Mouse (Mus musculus) ES-E14 (cell line): ENCODE data around the gene Dok3. TPM values are rescaled to one million over a fixed set of nuclear protein-coding genes. Genes with fewer than 3 reads are reported as not detected.

Experiments
- DNase-seq: peaks from one replicate; pipeline ENCODE4 v3.0.0-alpha.2; 2013; ENCODE audit warnings: low read depth, low spot score
- H3K27ac ChIP-seq: 2 replicates; pipeline ENCODE4 v1.5.1; 2012; ENCODE audit warnings: low read depth, mild to moderate bottlenecking, low read length, moderate library complexity, mixed read lengths; ENCODE audit not compliant: poor library complexity, insufficient read depth, severe bottlenecking
- H3K36me3 ChIP-seq: 2 replicates; pipeline ENCODE4 v1.6.1; 2012; ENCODE audit warnings: mild to moderate bottlenecking, low read length, moderate library complexity, mixed read lengths; ENCODE audit not compliant: control insufficient read depth, poor library complexity, insufficient read depth, severe bottlenecking
- H3K4me1 ChIP-seq, 2 experiments: fragments of 150-350 bp in 1 of 2; sonication (generic) in 1 of 2; 2 replicates each; pipeline ENCODE4 v1.6.1; 2012; ENCODE audit warnings: low read length in 2 of 2, mild to moderate bottlenecking in 1 of 2, mixed read lengths in 1 of 2; ENCODE audit not compliant: control insufficient read depth in 2 of 2, insufficient read depth in 2 of 2, poor library complexity in 1 of 2
- H3K4me3 ChIP-seq, 2 experiments: fragments of 150-350 bp in 1 of 2; sonication (generic) in 1 of 2; 2 replicates each; pipeline ENCODE4 v1.5.1; 2012; ENCODE audit warnings: low read length in 2 of 2, low read depth in 1 of 2, mild to moderate bottlenecking in 1 of 2, mixed read lengths in 1 of 2; ENCODE audit not compliant: insufficient read depth in 1 of 2, poor library complexity in 1 of 2, severe bottlenecking in 1 of 2
- H3K9ac ChIP-seq: 2 replicates; pipeline ENCODE4 v1.6.1; 2012; ENCODE audit warnings: low read depth, mild to moderate bottlenecking, low read length, mixed read lengths; ENCODE audit not compliant: poor library complexity, insufficient read depth, severe bottlenecking
- H3K9me3 ChIP-seq: fragments of 150-350 bp; sonication (generic); 2 replicates; pipeline ENCODE4 v1.6.1; 2012; ENCODE audit warnings: low read depth, mild to moderate bottlenecking, low read length; ENCODE audit not compliant: control insufficient read depth, insufficient read depth
- CHD2 ChIP-seq: IDR thresholded peaks from 2 replicates; pipeline ENCODE4 v1.6.1; 2014; ENCODE audit warnings: mild to moderate bottlenecking, low read depth, low read length, inconsistent platforms
- HCFC1 ChIP-seq: IDR thresholded peaks from 2 replicates; pipeline ENCODE4 v1.6.1; 2012; ENCODE audit warnings: low read length, inconsistent platforms, borderline replicate concordance; ENCODE audit not compliant: insufficient read depth
- MAFK ChIP-seq: IDR thresholded peaks from 2 replicates; pipeline ENCODE4 v1.6.1; 2014; ENCODE audit warnings: mild to moderate bottlenecking, low read depth, low read length, inconsistent platforms; ENCODE audit not compliant: insufficient read depth
- ZC3H11A ChIP-seq: IDR thresholded peaks from 2 replicates; pipeline ENCODE4 v1.6.1; 2012; ENCODE audit warnings: low read depth, mild to moderate bottlenecking, inconsistent platforms, low read length, borderline replicate concordance
- ZNF384 ChIP-seq: IDR thresholded peaks from 2 replicates; pipeline ENCODE4 v1.6.1; 2012; ENCODE audit warnings: low read depth, low read length, inconsistent platforms
- in situ Hi-C, 2 experiments: fragments of 600-800 bp; cut with MboI; formaldehyde crosslinking; loops; one replicate each; pipeline ENCODE4 v1.15.1; 2025; ENCODE audit warnings: low sequenced_read_pairs in 2 of 2, inconsistent platforms in 1 of 2; ENCODE audit not compliant: unreplicated experiment in 2 of 2
- total RNA-seq: library from RNA; depleted of rRNA; stranded (reverse); fragments of 300-350 nt; gene quantifications from 2 replicates; pipeline ENCODE4 v1.2.3, GENCODE M21; 2012

Gene Dok3
- total RNA-seq, 1 experiment, result 0.98 TPM

GRCm38 (mm10) chr13:55522730-55523129, 6.4 kb downstream of the Dok3 start:
- Histone ChIP-seq H3K27ac (no peak overlapping the region), H3K9me3 (no peaks in the 10 kb centered on the region), H3K9ac (peak overlapping the region; percentile 8; the same call in 1 of the 2 replicates), H3K4me3 (peak overlapping the region; percentile 31 to 57; a peak in 2 of 4 replicates), H3K4me1 (peaks cover 4 to 5% of the 10 kb centered on the region in 2 experiments; a peak in 2 of 4 replicates), H3K36me3 (no peaks in the 10 kb centered on the region)
- no peak for DNase-seq
- TF ChIP-seq MAFK, result no peak
- no peak for TF ChIP-seq HCFC1
- TF ChIP-seq ZC3H11A, result no peak
- TF ChIP-seq ZNF384, result no peak
- no peak for TF ChIP-seq CHD2
- in situ Hi-C loops, result no loop called here

GRCm38 (mm10) chr13:55519606-55520005, 9.5 kb downstream of the Dok3 start:
- in situ Hi-C loops, result no loop called here
- H3K4me1 ChIP-seq, result peaks cover 4% of the 10 kb centered on the region in 2 experiments; a peak in 2 of 4 replicates
- TF ChIP-seq ZC3H11A (no peak), MAFK (no peak), CHD2 (no peak), ZNF384 (no peak), HCFC1 (no peak)

GRCm38 (mm10) chr13:55516955-55517354, 12.1 kb downstream of the Dok3 start:
- peaks cover 0 to 4% of the 10 kb centered on the region in 2 experiments; a peak in 1 of 4 replicates for H3K4me1 ChIP-seq
- H3K4me3 ChIP-seq, result no peak overlapping the region
- H3K9me3 ChIP-seq, result no peaks in the 10 kb centered on the region
- peak; percentile 86 for DNase-seq
- no peaks in the 10 kb centered on the region for H3K36me3 ChIP-seq
- H3K27ac ChIP-seq, result no peak overlapping the region
- TF ChIP-seq CHD2, result no peak
- TF ChIP-seq MAFK, result no peak
- peak; percentile 60; the same call in 1 of the 2 replicates for TF ChIP-seq ZC3H11A
- in situ Hi-C loops, result no loop called here
- H3K9ac ChIP-seq, result no peak overlapping the region

More at GRCm38 (mm10) chr13:55519606-55520005, 9.5 kb downstream of the Dok3 start:
- Histone ChIP-seq H3K9ac (no peak overlapping the region), H3K36me3 (no peaks in the 10 kb centered on the region), H3K27ac (no peak overlapping the region), H3K9me3 (no peaks in the 10 kb centered on the region), H3K4me3 (no peak overlapping the region)
- DNase-seq, result no peak

- no peak overlapping the region for H3K9ac ChIP-seq
- no peak overlapping the region for H3K27ac ChIP-seq
- TF ChIP-seq ZNF384 (no peak), MAFK (no peak), HCFC1 (no peak), CHD2 (no peak), ZC3H11A (no peak)
- H3K4me1 ChIP-seq, result peaks cover 5 to 26% of the 10 kb centered on the region in 2 experiments
- peaks cover 8% of the 10 kb centered on the region; the same call in 1 of the 2 replicates for H3K36me3 ChIP-seq
- peak overlapping the region; percentile 88; a peak in 2 of 4 replicates for H3K4me3 ChIP-seq
- in situ Hi-C loops, result no loop called here
- H3K9me3 ChIP-seq, result no peaks in the 10 kb centered on the region
- no peak for DNase-seq
These were observed 15.3 kb downstream of the Dok3 start for GRCm38 (mm10) chr13:55513828-55514227.

GRCm38 (mm10) chr13:55513111-55513748, 15.9 kb downstream of the Dok3 start, which contains the start of gene Pdlim7:
TSS of gene Pdlim7 (minus strand) at chr13:55513676.
- H3K9me3 ChIP-seq, result no peaks in the 10 kb centered on the region
- H3K9ac ChIP-seq, result peak within 1 kb of the TSS; percentile 89
- peaks cover 14% of the 10 kb centered on the region; the same call in 1 of the 2 replicates for H3K36me3 ChIP-seq
- TF ChIP-seq HCFC1 (peak; percentile 60; the same call in 1 of the 2 replicates), ZC3H11A (no peak)
- peak within 1 kb of the TSS; percentile 88 for H3K4me3 ChIP-seq
- H3K27ac ChIP-seq, result peak within 1 kb of the TSS; percentile 23; the same call in 1 of the 2 replicates
- in situ Hi-C loops, result no loop called here
- DNase-seq, result peak; percentile 72
- H3K4me1 ChIP-seq, result peaks cover 5 to 32% of the 10 kb centered on the region in 2 experiments
